15 mouse cellular contexts compared by ENCODE assay signal in the genomic region with DNA sequence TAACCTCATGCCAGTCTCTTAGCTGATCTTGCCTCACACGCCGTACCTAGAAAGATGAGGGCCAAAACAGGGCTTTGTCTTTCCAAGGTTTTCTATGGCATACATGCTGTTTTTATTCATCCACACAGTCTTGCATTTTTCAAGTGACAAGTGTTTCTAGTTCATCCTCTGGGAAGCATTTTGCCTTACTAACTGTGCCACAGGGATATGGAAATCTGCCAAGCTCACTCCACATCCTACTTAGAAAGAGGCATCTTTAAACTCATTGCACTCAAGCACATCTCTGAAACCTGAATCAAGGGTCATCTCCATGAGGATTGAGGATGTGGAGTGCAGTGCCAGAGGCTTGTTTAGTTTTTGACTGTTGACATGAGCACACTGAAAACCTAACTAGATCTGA.
DNase-seq lines count a peak whose midpoint lies in the region; ATAC-seq lines count a peak whose summit lies in the region.
"Had no signal": no experiment of that assay in that cellular context is flagged by ENCODE, and none has a peak within 500 bp of the region (broad histone marks: within the 10 kb centered on the region; RNA-seq: fewer than 3 reads in every experiment).

No protein-coding gene starts in this region.

- ATAC-seq in frontal cortex, adult (ENCODE audit: low TSS enrichment), result peak; percentile 32; the same call in 1 of the 2 replicates
- ATAC-seq: CD4-positive, CD25-positive, alpha-beta regulatory T cell, adult 4 months; forebrain, embryonic 15.5 days had no signal

- DNase-seq in frontal cortex, postnatal 14 days (ENCODE audit: low spot score in 2 of 2), result no peak
- peak; percentile 4 for DNase-seq in adipocyte (ENCODE audit: low spot score)
- DNase-seq in brain, adult 2 months (ENCODE audit: low read depth, low spot score), result peak; percentile 73
- no peak for DNase-seq in urinary bladder, adult 2 months (ENCODE audit: low spot score)
- no peak for DNase-seq in kidney, postnatal 25 days
- DNase-seq: adrenal gland, adult 8-10 months; adrenal gland, postnatal 25 days; cerebellum, adult 11 months; cerebellum, adult 8-10 months; gastrocnemius, adult 2 months; gastrocnemius, postnatal 14 days; heart, adult 11 months had no signal

Comparison
In these comparisons a context has a peak if more than half of its experiments do, and no peak if none do; other contexts are left out.
1. DNase-seq: peak in adipocyte (single experiment) and brain, adult 2 months (single experiment); none in frontal cortex, postnatal 14 days (0 of 2), urinary bladder, adult 2 months (single experiment) and kidney, postnatal 25 days (0 of 2).